In the genomic region with DNA sequence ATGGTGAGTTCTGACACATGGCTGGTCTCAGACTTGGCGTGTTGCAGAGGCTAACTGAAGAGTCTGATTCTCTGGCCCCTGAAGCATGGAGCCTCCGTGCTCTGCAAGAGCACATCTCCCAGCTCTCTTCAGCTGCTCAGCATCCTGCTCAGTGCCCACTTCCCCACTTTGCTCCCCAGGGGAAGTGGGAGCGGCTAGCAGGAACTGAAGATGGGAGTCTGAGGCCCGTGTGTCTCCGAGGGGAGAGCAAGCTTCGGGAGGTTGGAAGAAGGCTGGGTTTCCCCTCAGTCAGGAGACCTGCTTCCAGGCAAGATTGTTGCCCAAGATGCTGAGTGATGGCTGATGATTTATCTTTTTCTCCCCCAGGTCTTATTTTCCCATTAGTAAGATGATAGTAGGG, we compare ENCODE assay signal across 28 mouse cellular contexts. TPM values are rescaled to one million over a fixed set of nuclear protein-coding genes. Genes with fewer than 3 reads are reported as not detected.
DNase-seq lines count a peak whose midpoint lies in the region; ATAC-seq and TF ChIP-seq lines count a peak whose summit lies in the region.
"Had no signal": no experiment of that assay in that cellular context is flagged by ENCODE, and none has a peak within 500 bp of the region (broad histone marks: within the 10 kb centered on the region; RNA-seq: fewer than 3 reads in every experiment).

No protein-coding gene starts in this region.

- no peak for ATAC-seq in liver, embryonic 12.5 days
- ATAC-seq in megakaryocyte progenitor cell, adult 5-6 weeks (replicated peaks; ENCODE audit: poor library complexity): peak; percentile 32; the same call in 1 of the 2 replicates
- ATAC-seq: forebrain, embryonic 15.5 days; intestine, embryonic 16.5 days had no signal

- H3K4me1 ChIP-seq in liver, adult 2 months (ENCODE audit: control insufficient read depth, insufficient read depth, low read length): no peaks in the 10 kb centered on the region; the same call in 1 of the 2 replicates
- H3K4me1 ChIP-seq in liver, embryonic 12.5 days: peaks cover 37% of the 10 kb centered on the region
- H3K4me1 ChIP-seq in brown adipose tissue, adult 24 weeks (ENCODE audit: control insufficient read depth, insufficient read depth, insufficient read length, low read length): peaks cover 6% of the 10 kb centered on the region; the same call in 1 of the 2 replicates
- H3K4me1 ChIP-seq in cerebellum, adult 2 months (ENCODE audit: control insufficient read depth, insufficient read depth, low read length): no peaks in the 10 kb centered on the region

- DNase-seq in liver, adult 2 months (ENCODE audit: extremely low read depth, low read depth, low spot score): peak; percentile 15
- peak; percentile 42 for DNase-seq in NIH3T3 (ENCODE audit: low read depth)
- DNase-seq in cerebellum, adult 2 months: no peak
- no peak for DNase-seq in left cerebral cortex, adult 9 months (ENCODE audit: low spot score in 2 of 2)
- DNase-seq: adrenal gland, postnatal 10 days; cerebellum, adult 18-20 months; cerebellum, postnatal 14 days; heart, postnatal 36 days; kidney, adult 8-10 months; kidney, postnatal 4 days; liver, embryonic 13.5 days; lung, adult 2 months; lung, postnatal 10 days; right cerebral cortex, postnatal 4 days; thymus, postnatal 14 days had no signal

- H3K79me2 ChIP-seq in liver, adult 2 months (ENCODE audit: control insufficient read depth, insufficient read depth, low read length): peaks cover 2% of the 10 kb centered on the region; the same call in 1 of the 2 replicates

- H3K36me3 ChIP-seq in liver, adult 2 months (ENCODE audit: control insufficient read depth, insufficient read depth, low read length): no peaks in the 10 kb centered on the region
- H3K36me3 ChIP-seq in liver, embryonic 12.5 days: no peaks in the 10 kb centered on the region
- H3K36me3 ChIP-seq: embryonic facial prominence, embryonic 13.5 days; forebrain, embryonic 10.5 days; forebrain, embryonic 15.5 days; heart, embryonic 10.5 days; hindbrain, embryonic 12.5 days; liver, embryonic 13.5 days; midbrain, embryonic 12.5 days; neural tube, embryonic 13.5 days had no signal

- WGBS in liver, adult 2 months: 81% methylated on average over 6 of the region's 6 CpGs
- 36% methylated on average over 6 of the region's 6 CpGs for WGBS in liver, embryonic 12.5 days (ENCODE audit: insufficient replicate concordance)
- 82% methylated on average over 6 of the region's 6 CpGs for WGBS in cerebellum, adult 2 months

- H3K9me3 ChIP-seq in liver, embryonic 12.5 days (replicated peaks): no peaks in the 10 kb centered on the region
- H3K9me3 ChIP-seq: embryonic facial prominence, embryonic 13.5 days; forebrain, embryonic 10.5 days; forebrain, embryonic 15.5 days; heart, embryonic 10.5 days; hindbrain, embryonic 12.5 days; liver, embryonic 13.5 days; megakaryocyte, embryonic 14.5 days; midbrain, embryonic 12.5 days; neural tube, embryonic 13.5 days had no signal

- H3K27me3 ChIP-seq in liver, adult 2 months (ENCODE audit: control insufficient read depth, insufficient read depth, low read length): no peaks in the 10 kb centered on the region
- H3K27me3 ChIP-seq in liver, embryonic 12.5 days (replicated peaks): no peaks in the 10 kb centered on the region
- no peaks in the 10 kb centered on the region for H3K27me3 ChIP-seq in cerebellum, adult 2 months (ENCODE audit: control insufficient read depth, insufficient read depth, low read length)
- H3K27me3 ChIP-seq: embryonic facial prominence, embryonic 13.5 days; forebrain, embryonic 15.5 days; liver, embryonic 13.5 days; midbrain, embryonic 12.5 days; neural tube, embryonic 13.5 days had no signal

- no peak overlapping the region for H3K9ac ChIP-seq in liver, adult 2 months (ENCODE audit: low read depth, low read length)
- no peak overlapping the region for H3K9ac ChIP-seq in liver, embryonic 12.5 days
- H3K9ac ChIP-seq: embryonic facial prominence, embryonic 13.5 days; forebrain, embryonic 15.5 days; hindbrain, embryonic 12.5 days; liver, embryonic 13.5 days; midbrain, embryonic 12.5 days; neural tube, embryonic 13.5 days had no signal

- no peak for TF ChIP-seq POLR2A in liver, adult 2 months (IDR thresholded peaks at IDR 0.05; ENCODE audit: extremely low read depth, insufficient read depth, low read length)
- no peak for TF ChIP-seq POLR2A in cerebellum, adult 2 months (IDR thresholded peaks at IDR 0.05; ENCODE audit: borderline replicate concordance, insufficient read depth, low read length)

- H3K27ac ChIP-seq in liver, adult 2 months (replicated peaks; ENCODE audit: insufficient read depth, low read depth, low read length): no peak overlapping the region
- H3K27ac ChIP-seq in liver, embryonic 12.5 days: no peak overlapping the region
- peak overlapping the region; percentile 67 for H3K27ac ChIP-seq in brown adipose tissue, adult 24 weeks (replicated peaks; ENCODE audit: low read depth, low read length)
- H3K27ac ChIP-seq in cerebellum, adult 2 months (ENCODE audit: insufficient read depth, low read length): no peak overlapping the region
- H3K27ac ChIP-seq: embryonic facial prominence, embryonic 13.5 days; forebrain, embryonic 10.5 days; forebrain, embryonic 15.5 days; heart, embryonic 10.5 days; hindbrain, embryonic 12.5 days; kidney, postnatal 0 days; liver, embryonic 13.5 days; midbrain, embryonic 12.5 days; neural tube, embryonic 13.5 days had no signal

- no peak overlapping the region for H3K4me3 ChIP-seq in liver, adult 2 months (ENCODE audit: insufficient read depth, low read depth, low read length)
- no peak overlapping the region for H3K4me3 ChIP-seq in liver, embryonic 12.5 days
- H3K4me3 ChIP-seq in brown adipose tissue, adult 24 weeks (ENCODE audit: insufficient read depth, low read depth, low read length): no peak overlapping the region
- no peak overlapping the region for H3K4me3 ChIP-seq in cerebellum, adult 2 months (replicated peaks; ENCODE audit: insufficient read depth, low read depth, low read length)
- H3K4me3 ChIP-seq: embryonic facial prominence, embryonic 13.5 days; forebrain, embryonic 10.5 days; forebrain, embryonic 15.5 days; heart, embryonic 10.5 days; hindbrain, embryonic 12.5 days; liver, embryonic 13.5 days; megakaryocyte, embryonic 14.5 days; midbrain, embryonic 12.5 days; neural tube, embryonic 13.5 days had no signal

- no peak overlapping the region for H3K4me2 ChIP-seq in liver, embryonic 12.5 days
- H3K4me2 ChIP-seq: embryonic facial prominence, embryonic 13.5 days; forebrain, embryonic 15.5 days; hindbrain, embryonic 12.5 days; liver, embryonic 13.5 days; midbrain, embryonic 12.5 days; neural tube, embryonic 13.5 days had no signal

- TF ChIP-seq CTCF in liver, adult 2 months (IDR thresholded peaks at IDR 0.05; ENCODE audit: low read depth, low read length): no peak
- TF ChIP-seq CTCF in cerebellum, adult 2 months (IDR thresholded peaks at IDR 0.05; ENCODE audit: borderline replicate concordance, insufficient read depth, low read depth, low read length): no peak

RNA-seq across cellular contexts. Expression of gene Psap, which starts 4.0 kb away (rescaled TPM):
- total RNA-seq in liver, adult 2 months (2014; rRNA removed): 227 and 309 TPM in 2 replicates
- 584 and 608 TPM in 2 replicates for polyA plus RNA-seq in liver, adult 2 months (2012; rRNA removed)
- 42.9 and 43.3 TPM in 2 replicates for polyA plus RNA-seq in liver, embryonic 12.5 days (2016; fragmentation: Nextera tagmentation; extraction: Ambion mirVana)
- polyA plus RNA-seq in brown adipose tissue, adult 24 weeks (2012; ENCODE audit: insufficient read depth, insufficient read length, missing spikeins): 774 and 844 TPM in 2 replicates
- total RNA-seq in megakaryocyte progenitor cell, adult 5-6 weeks (2015): 173 and 221 TPM in 2 replicates
- 222 and 258 TPM in 2 replicates for total RNA-seq in megakaryocyte progenitor cell, adult 5-6 weeks (2017)
- polyA plus RNA-seq in cerebellum, adult 2 months (2012; rRNA removed): 2,061 and 2,091 TPM in 2 replicates

RNA-seq across cellular contexts. Expression of gene Chst3, which starts 54.3 kb away (rescaled TPM):
- total RNA-seq in liver, adult 2 months (2014; rRNA removed): 0.09 and 0.13 TPM in 2 replicates
- 0.20 and 0.43 TPM in 2 replicates for polyA plus RNA-seq in liver, adult 2 months (2012; rRNA removed)
- polyA plus RNA-seq in liver, embryonic 12.5 days (2016; fragmentation: Nextera tagmentation; extraction: Ambion mirVana): 0.22 and 0.31 TPM in 2 replicates
- not detected in 2 replicates for polyA plus RNA-seq in brown adipose tissue, adult 24 weeks (2012; ENCODE audit: insufficient read depth, insufficient read length, missing spikeins)
- total RNA-seq in megakaryocyte progenitor cell, adult 5-6 weeks (2015): not detected in 2 replicates
- total RNA-seq in megakaryocyte progenitor cell, adult 5-6 weeks (2017): not detected in 2 replicates
- 2.2 TPM in 2 replicates for polyA plus RNA-seq in cerebellum, adult 2 months (2012; rRNA removed)

Comparison
In these comparisons a context has a peak if more than half of its experiments do, and no peak if none do; other contexts are left out.
1. RNA of gene Psap, which starts 4.0 kb away (polyA plus RNA-seq): 2,061 to 2,091 TPM in cerebellum, adult 2 months, 774 to 844 TPM in brown adipose tissue, adult 24 weeks and 584 to 608 TPM in liver, adult 2 months; 42.9 to 43.3 TPM in liver, embryonic 12.5 days; every median in the first group is over 10 times any median in the second.
2. DNase-seq: peak in liver, adult 2 months (single experiment) and NIH3T3 (single experiment); none in cerebellum, adult 2 months (0 of 2) and left cerebral cortex, adult 9 months (0 of 2).